Mouse (Mus musculus) midbrain, embryonic 12.5 days (tissue): Measurements from ENCODE around the gene Pla2g1b. TPM values are rescaled to one million over a fixed set of nuclear protein-coding genes. Genes with fewer than 3 reads are reported as not detected.
"Not testable (repeated sequence)": the region's sequence is repeated elsewhere in the genome, so short reads cannot be mapped to it uniquely, and the experiment has no call there.

ENCODE experiments used
- ATAC-seq: fragments of 200-750 bp; cut with Nextera tagmentation; 2 replicates; pipeline ENCODE4 v1.8.0; 2017; ENCODE audit warnings: low read depth, moderate TSS enrichment, moderate library complexity; ENCODE audit not compliant: low FRiP score
- H3K27ac ChIP-seq: fragments of 300-500 bp; sonication (generic); replicated peaks from 2 replicates; pipeline ENCODE4 v1.5.1; 2016; ENCODE audit warnings: mild to moderate bottlenecking
- H3K27me3 ChIP-seq: fragments of 300-500 bp; sonication (generic); 2 replicates; pipeline ENCODE4 v1.6.1; 2016; ENCODE audit warnings: mild to moderate bottlenecking
- H3K36me3 ChIP-seq: fragments of 300-500 bp; sonication (generic); 2 replicates; pipeline ENCODE4 v1.6.1; 2016
- H3K4me1 ChIP-seq: fragments of 300-500 bp; sonication (generic); 2 replicates; pipeline ENCODE4 v1.6.1; 2016
- H3K4me2 ChIP-seq: fragments of 300-500 bp; sonication (generic); replicated peaks from 2 replicates; pipeline ENCODE4 v1.6.1; 2016; ENCODE audit warnings: mild to moderate bottlenecking, moderate library complexity
- H3K4me3 ChIP-seq: fragments of 300-500 bp; sonication (generic); 2 replicates; pipeline ENCODE4 v1.5.1; 2016; ENCODE audit warnings: mild to moderate bottlenecking
- H3K9ac ChIP-seq: fragments of 300-500 bp; sonication (generic); replicated peaks from 2 replicates; pipeline ENCODE4 v1.6.1; 2016; ENCODE audit warnings: mild to moderate bottlenecking, moderate library complexity
- H3K9me3 ChIP-seq: fragments of 300-500 bp; sonication (generic); 2 replicates; pipeline ENCODE4 v1.6.1; 2016; ENCODE audit warnings: mild to moderate bottlenecking
- WGBS: fragments of 180-500 bp; shearing (Covaris S2); methylation state at CpG from one replicate; pipeline ENCODE4 v1.1.7; 2016; 5-methylcytosine and 5-hydroxymethylcytosine counted together
- polyA plus RNA-seq: library from polyadenylated mRNA; unstranded; fragments of >200 nt; fragmentation: Nextera tagmentation; extraction: Ambion mirVana; gene quantifications from 2 replicates; pipeline ENCODE4 v1.2.1, GENCODE M21; 2016

The Pla2g1b gene
- polyA plus RNA-seq, 1 experiment from 2014 or later: not detected

DNA sequence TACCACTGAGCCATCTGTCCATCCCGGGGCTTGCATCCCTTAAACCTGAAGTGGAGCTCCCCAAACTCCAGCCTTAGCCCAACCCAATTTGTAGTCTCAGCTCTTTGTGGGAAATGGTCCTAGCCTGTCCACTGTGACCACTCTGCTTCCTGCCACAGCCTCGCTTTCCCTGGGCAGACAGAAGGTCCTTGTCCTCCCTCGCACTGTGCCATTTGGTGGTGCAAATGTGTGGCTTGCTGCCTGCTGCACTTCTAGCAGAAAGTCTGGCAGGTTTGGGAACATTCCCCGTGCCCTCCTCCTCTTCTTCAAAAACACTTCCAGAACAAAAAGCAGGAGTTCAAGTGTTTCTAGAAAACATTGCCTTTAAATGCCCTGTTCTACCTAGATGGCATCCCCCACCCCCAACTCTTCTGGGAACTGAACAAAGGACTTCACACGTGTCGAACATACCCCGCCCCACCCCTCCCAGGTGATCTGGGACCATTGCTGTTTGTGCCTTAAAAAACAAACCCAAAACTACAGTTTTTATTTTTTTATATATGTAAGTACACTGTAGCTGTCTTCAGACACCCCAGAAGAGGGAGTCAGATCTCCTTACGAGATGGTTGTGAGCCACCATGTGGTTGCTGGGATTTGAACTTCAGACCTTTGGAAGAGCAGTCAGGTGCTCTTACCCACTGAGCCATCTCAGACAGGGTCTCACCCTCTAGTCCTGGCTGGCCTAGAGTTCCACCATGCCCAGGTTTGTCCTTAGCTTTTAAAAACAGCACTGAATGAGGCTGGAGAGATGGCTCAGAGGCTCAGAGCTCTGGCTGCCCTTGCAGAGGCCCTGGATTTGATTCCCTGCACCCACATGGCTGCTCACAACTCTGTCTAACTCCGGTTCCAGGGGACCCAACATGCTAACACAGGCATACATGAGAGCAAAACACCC is 32.5 kb downstream of the Pla2g1b start:
- WGBS: 63% methylated on average over 9 of the region's 9 CpGs
- Histone ChIP-seq H3K27me3 (no peaks in the 10 kb centered on the region), H3K36me3 (no peaks in the 10 kb centered on the region), H3K4me2 (no peak overlapping the region), H3K9me3 (no peaks in the 10 kb centered on the region), H3K27ac (no peak overlapping the region), H3K4me3 (no peak overlapping the region), H3K9ac (no peak overlapping the region), H3K4me1 (no peaks in the 10 kb centered on the region)
- ATAC-seq: no peak

DNA sequence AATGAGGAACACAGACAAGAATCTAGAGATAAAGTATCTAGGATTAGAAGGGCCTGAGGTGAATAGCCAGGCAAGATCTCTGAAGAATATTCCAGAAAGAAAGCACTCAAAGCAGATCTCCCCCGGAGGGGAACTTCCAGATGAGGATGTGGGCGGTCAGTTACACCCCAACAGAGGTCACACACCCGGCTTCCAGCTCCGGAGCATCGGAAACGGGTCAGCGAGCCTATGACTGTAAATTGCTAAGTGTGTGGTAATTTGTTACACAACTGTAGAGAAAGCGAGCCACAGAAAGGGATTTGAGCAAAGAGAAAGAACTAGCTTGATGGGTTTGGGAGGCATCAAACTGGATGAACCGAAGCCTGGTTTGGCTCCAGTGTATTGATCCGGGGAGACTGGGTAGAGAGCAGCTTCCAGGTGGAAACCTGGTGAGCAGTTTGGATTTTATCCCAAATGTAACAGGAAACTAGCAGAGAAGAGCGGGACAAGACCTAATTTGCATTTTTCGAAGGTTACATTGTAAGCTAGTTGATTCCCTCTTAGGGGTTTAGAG is 34.4 kb downstream of the Pla2g1b start:
- Histone ChIP-seq H3K9ac (no peak overlapping the region), H3K4me3 (no peak overlapping the region), H3K27ac (no peak overlapping the region), H3K4me2 (no peak overlapping the region), H3K9me3 (no peaks in the 10 kb centered on the region), H3K4me1 (no peaks in the 10 kb centered on the region), H3K27me3 (no peaks in the 10 kb centered on the region), H3K36me3 (no peaks in the 10 kb centered on the region)
- no peak for ATAC-seq
- 89% methylated on average over 12 of the region's 12 CpGs for WGBS

DNA sequence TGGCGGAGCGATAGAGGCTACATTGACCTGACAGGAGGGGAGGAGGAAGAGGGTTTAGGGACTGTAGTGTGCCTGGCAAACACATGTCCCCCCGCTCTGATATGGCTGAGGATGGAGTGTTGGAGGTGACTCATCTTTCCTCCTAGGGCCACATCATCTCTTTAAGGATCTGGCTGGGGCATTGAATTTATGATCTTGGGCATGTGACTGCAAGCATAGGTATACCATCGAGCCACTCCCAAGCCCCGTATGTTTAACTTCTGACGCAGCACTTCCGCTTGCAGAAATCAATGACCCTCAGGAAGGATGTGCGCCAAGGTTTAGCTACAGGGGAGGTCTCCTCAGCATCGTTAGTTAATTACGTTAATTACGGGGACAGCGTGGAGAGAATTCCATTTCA is 37.0 kb downstream of the Pla2g1b start:
- 65% methylated on average over 12 of the region's 12 CpGs for WGBS
- no peak for ATAC-seq
- no peak overlapping the region for H3K4me3 ChIP-seq
- H3K4me1 ChIP-seq: peaks cover 12% of the 10 kb centered on the region
- H3K9me3 ChIP-seq: no peaks in the 10 kb centered on the region
- H3K36me3 ChIP-seq: no peaks in the 10 kb centered on the region
- H3K27ac ChIP-seq: no peak overlapping the region
- no peak overlapping the region for H3K4me2 ChIP-seq
- H3K27me3 ChIP-seq: peaks cover 8% of the 10 kb centered on the region; the same call in 1 of the 2 replicates
- no peak overlapping the region for H3K9ac ChIP-seq

GRCm38 (mm10) chr5:115505617-115506016 is 39.6 kb downstream of the Pla2g1b start:
- not testable (repeated sequence) for ATAC-seq, H3K36me3 ChIP-seq, H3K27ac ChIP-seq, H3K4me2 ChIP-seq, H3K4me3 ChIP-seq, H3K9me3 ChIP-seq, H3K9ac ChIP-seq
- Histone ChIP-seq H3K4me1 (peaks cover 36% of the 10 kb centered on the region), H3K27me3 (peaks cover 16% of the 10 kb centered on the region; the same call in 1 of the 2 replicates)
- WGBS: 74% methylated on average over 4 of the region's 4 CpGs

DNA sequence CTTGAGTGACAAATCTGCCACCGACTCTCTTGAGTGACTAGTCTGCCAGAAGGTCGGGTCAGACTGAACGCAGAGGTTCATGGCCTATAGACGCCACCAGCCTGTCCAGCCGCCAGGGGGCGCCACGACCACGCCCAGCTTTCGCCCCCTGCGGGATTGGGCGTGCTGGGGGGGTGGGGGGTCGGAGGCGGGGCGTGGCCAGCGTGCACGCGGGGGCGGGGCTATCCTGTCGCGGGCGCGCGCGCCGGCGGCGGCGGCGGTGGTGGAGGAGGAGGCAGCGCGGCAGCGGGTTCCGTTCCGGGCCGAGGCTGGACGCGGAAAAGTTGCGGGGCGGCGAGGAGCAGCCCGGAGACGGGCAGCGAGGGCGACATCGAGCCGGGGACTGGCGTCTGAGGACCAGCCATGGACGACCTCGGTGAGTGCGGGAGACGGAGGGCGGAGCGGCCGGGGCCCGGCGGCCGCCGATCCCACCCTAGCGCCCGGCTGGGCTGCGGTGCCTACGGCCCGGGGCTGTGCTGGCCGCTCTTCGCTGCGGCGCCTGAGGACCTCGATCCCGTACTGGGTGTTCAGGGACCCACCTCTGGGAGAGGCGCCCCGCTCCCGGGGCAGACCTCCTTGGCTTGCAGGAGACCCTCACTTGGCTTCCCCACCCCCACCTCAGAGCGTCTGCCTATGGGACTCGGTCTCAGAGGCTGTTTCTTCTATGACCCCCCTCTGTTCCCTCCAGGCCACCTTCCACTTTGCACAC is 40.6 kb downstream of the Pla2g1b start, which contains the start of gene Pxn:
Gene Pxn (plus strand): TSS at position 223 of the 748 bp plus-strand sequence.
- Histone ChIP-seq H3K4me3 (peak within 1 kb of the TSS; percentile 87), H3K4me1 (peaks cover 36% of the 10 kb centered on the region), H3K27ac (peak within 1 kb of the TSS; percentile 46), H3K36me3 (no peaks in the 10 kb centered on the region), H3K9me3 (no peaks in the 10 kb centered on the region), H3K4me2 (peak within 1 kb of the TSS; percentile 90), H3K27me3 (peaks cover 16% of the 10 kb centered on the region; the same call in 1 of the 2 replicates), H3K9ac (peak within 1 kb of the TSS; percentile 83)
- ATAC-seq: peak; percentile 90
- under 1% methylated on average over 61 of the region's 74 CpGs for WGBS

GRCm38 (mm10) chr5:115507267-115507980 is 41.4 kb downstream of the Pla2g1b start:
- peaks cover 16% of the 10 kb centered on the region; the same call in 1 of the 2 replicates for H3K27me3 ChIP-seq
- no peak; the same call in 1 of the 2 replicates for ATAC-seq
- H3K9me3 ChIP-seq: no peaks in the 10 kb centered on the region
- H3K36me3 ChIP-seq: no peaks in the 10 kb centered on the region
- no peak overlapping the region for H3K27ac ChIP-seq
- 31% methylated on average over 12 of the region's 12 CpGs for WGBS
- peaks cover 36% of the 10 kb centered on the region for H3K4me1 ChIP-seq
- H3K9ac ChIP-seq: peak overlapping the region; percentile 83
- peak overlapping the region; percentile 90 for H3K4me2 ChIP-seq
- peak overlapping the region; percentile 87 for H3K4me3 ChIP-seq

- peak overlapping the region; percentile 90 for H3K4me2 ChIP-seq
- WGBS: 43% methylated on average over 18 of the region's 18 CpGs
- H3K27ac ChIP-seq: no peak overlapping the region
- peak overlapping the region; percentile 83 for H3K9ac ChIP-seq
- H3K4me3 ChIP-seq: peak overlapping the region; percentile 87
- no peaks in the 10 kb centered on the region for H3K36me3 ChIP-seq
- no peaks in the 10 kb centered on the region for H3K9me3 ChIP-seq
- H3K4me1 ChIP-seq: peaks cover 36% of the 10 kb centered on the region
- peaks cover 16% of the 10 kb centered on the region; the same call in 1 of the 2 replicates for H3K27me3 ChIP-seq
- ATAC-seq: no peak
These were observed 42.2 kb downstream of the Pla2g1b start for GRCm38 (mm10) chr5:115507981-115508858.

GRCm38 (mm10) chr5:115508859-115509147 is 42.7 kb downstream of the Pla2g1b start:
- 30% methylated on average over 10 of the region's 10 CpGs for WGBS
- H3K4me3 ChIP-seq: peak overlapping the region; percentile 21
- peak overlapping the region; percentile 90 for H3K4me2 ChIP-seq
- H3K36me3 ChIP-seq: no peaks in the 10 kb centered on the region
- no peaks in the 10 kb centered on the region for H3K9me3 ChIP-seq
- H3K27me3 ChIP-seq: peaks cover 16% of the 10 kb centered on the region; the same call in 1 of the 2 replicates
- H3K4me1 ChIP-seq: peaks cover 36% of the 10 kb centered on the region
- peak overlapping the region; percentile 83 for H3K9ac ChIP-seq
- ATAC-seq: no peak
- no peak overlapping the region for H3K27ac ChIP-seq

- Histone ChIP-seq H3K36me3 (no peaks in the 10 kb centered on the region), H3K9ac (no peak overlapping the region), H3K9me3 (no peaks in the 10 kb centered on the region), H3K4me1 (peaks cover 36% of the 10 kb centered on the region), H3K27me3 (peaks cover 16% of the 10 kb centered on the region; the same call in 1 of the 2 replicates), H3K4me2 (peak overlapping the region; percentile 11; the same call in 1 of the 2 replicates), H3K27ac (0 out of 2 replicates have a peak overlapping the region, but pooled peaks have one; percentile 20), H3K4me3 (peak overlapping the region; percentile 2; the same call in 1 of the 2 replicates)
- ATAC-seq: no peak
- 52% methylated on average over 15 of the region's 15 CpGs for WGBS
These were observed 43.3 kb downstream of the Pla2g1b start for GRCm38 (mm10) chr5:115509321-115509761.

DNA sequence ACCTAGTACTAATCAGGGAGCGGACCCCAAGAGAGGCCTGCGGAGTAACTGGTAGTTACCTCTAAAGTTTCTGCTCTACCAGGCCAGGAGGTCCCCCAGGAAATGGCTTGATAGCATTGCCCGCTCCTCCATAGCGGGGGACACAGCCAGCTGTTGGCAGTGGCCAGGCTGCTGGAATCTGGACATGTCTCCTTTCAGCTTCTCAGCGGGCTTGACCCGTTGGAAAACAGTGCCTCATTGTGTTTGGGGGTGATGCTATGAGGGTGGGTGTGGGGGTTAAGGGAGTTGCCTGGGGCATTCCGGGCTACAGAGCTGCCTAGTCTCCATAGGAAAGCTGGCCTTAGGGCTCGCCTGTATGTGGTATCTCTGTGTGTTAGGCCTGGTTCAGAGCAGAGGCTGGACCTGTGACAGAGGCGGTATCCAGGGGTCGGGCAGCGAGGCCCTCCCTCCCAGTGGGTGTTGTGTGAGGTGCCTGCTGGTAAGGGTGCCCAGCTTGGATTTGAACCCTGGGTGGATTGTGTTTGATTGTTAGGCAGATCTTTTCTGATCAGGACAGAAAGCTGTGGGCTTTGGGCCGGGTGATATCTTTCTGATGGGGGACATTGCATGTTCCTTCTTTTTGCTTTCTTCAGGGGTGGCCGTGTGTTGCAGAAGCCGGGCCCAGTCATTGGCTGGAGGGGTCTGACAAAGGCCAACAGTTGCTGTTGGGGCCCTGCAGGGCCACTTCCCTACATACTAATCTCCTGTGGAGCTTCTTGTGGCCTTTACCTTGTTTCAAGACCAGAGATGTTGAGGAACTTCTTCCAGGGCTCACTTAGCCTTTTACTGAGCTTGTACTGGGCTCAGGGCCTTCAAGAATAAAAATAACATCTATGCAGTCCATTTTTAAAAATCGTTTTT is 44.0 kb downstream of the Pla2g1b start:
- H3K4me3 ChIP-seq: no peak overlapping the region
- peak overlapping the region; percentile 4; the same call in 1 of the 2 replicates for H3K4me2 ChIP-seq
- peaks cover 43% of the 10 kb centered on the region for H3K4me1 ChIP-seq
- H3K27me3 ChIP-seq: peaks cover 16% of the 10 kb centered on the region; the same call in 1 of the 2 replicates
- 0 out of 2 replicates have a peak overlapping the region, but pooled peaks have one; percentile 20 for H3K27ac ChIP-seq
- WGBS: 65% methylated on average over 15 of the region's 15 CpGs
- no peak overlapping the region for H3K9ac ChIP-seq
- no peaks in the 10 kb centered on the region for H3K36me3 ChIP-seq
- H3K9me3 ChIP-seq: no peaks in the 10 kb centered on the region
- no peak for ATAC-seq
